Mouse (Mus musculus): ENCODE data around the gene Ston2.

Ston2 gene

GRCm38 (mm10) chr12:91791822-91792221, 3.6 kb upstream of the Ston2 start:
- DNase-seq (ENCODE audit: low read depth, low spot score), result no peak

DNA sequence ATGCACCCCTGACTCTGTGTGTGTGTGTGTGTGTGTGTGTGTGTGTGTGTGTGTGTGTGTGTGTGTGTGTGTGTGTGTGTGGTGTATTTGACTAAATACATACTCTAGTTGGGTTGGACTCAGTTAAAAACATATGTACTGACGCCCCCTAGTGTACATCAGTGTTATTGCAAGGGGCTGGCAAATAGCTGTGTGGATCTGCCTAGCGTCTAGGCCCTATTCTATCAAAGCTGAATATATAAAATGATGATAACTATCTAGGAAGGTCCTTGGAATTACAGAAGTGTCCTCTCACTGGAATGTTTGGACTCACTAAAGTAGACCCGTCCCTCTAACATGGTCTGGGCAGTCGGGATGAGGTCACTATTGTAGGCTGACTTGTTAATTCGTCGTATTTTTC, 1.6 kb upstream of the Ston2 start:
- DNase-seq (ENCODE audit: low read depth, low spot score), result peak; percentile 63

GRCm38 (mm10) chr12:91788446-91788845, 259 bp upstream of the Ston2 start:
- DNase-seq (ENCODE audit: low read depth, low spot score), result peak; percentile 60

GRCm38 (mm10) chr12:91786355-91786754, 1.8 kb downstream of the Ston2 start:
- no peak for DNase-seq (ENCODE audit: low read depth, low spot score)

DNA sequence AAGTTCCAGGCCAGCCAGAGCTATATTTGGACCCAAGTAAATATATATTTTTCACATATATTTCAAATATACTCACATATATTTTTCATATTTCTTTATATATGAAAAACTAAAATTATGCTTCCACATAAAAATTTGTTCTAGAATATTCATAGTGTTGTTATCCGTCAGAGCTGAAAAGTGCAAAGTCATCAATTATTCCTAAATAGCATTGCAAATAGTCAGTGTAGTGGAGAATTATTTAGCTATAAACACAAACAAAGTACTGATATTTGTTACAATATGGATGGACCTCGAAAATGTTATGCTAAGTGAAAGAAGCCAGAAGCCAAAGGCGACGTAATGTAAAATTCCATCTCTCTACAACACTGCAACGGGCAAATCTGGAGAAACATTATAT, 6.8 kb downstream of the Ston2 start:
- no peak for DNase-seq (ENCODE audit: low read depth, low spot score)

DNA sequence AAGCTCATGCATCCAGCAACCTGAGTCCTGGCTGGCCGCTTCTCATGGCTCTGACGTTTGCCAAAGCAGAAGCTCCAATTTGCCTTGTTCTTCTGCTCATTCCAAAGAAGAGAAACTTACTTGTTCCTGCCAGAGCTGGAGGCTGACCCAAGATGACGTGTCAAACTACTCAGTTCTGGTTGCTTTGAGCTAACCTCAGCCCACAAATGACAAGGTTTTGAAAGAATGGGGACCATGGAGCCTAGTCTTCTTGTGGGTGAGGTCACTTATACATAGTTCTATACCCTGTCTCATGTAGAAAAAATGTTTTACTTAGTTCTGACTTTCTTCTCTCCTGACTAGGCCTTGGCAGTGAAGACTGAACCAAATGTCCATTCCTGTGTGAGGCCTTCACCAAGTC, 7.7 kb downstream of the Ston2 start:
- DNase-seq (ENCODE audit: low read depth, low spot score), result no peak

DNA sequence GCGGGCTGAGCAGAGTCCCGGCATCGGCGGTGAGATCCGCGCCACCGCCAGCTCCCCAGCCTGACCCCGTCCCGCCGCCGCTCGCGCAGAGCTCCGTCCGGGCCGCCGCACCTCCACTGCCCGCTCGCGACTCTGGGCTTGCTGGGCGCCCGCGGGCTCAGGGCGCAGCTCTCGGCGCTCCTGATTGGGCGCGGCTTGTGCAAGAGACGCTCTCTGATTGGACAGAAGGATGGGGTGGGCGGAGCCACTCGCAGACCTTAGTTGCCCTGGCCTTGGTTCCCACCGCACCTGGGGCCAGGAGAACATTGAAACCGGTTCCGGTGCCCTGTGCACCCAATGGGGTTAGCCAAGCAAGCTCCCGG, 9.2 kb downstream of the Ston2 start:
- DNase-seq (ENCODE audit: low read depth, low spot score), result peak; percentile 92

GRCm38 (mm10) chr12:91778211-91779003, 9.8 kb downstream of the Ston2 start:
- DNase-seq (ENCODE audit: low read depth, low spot score), result peak; percentile 61

DNA sequence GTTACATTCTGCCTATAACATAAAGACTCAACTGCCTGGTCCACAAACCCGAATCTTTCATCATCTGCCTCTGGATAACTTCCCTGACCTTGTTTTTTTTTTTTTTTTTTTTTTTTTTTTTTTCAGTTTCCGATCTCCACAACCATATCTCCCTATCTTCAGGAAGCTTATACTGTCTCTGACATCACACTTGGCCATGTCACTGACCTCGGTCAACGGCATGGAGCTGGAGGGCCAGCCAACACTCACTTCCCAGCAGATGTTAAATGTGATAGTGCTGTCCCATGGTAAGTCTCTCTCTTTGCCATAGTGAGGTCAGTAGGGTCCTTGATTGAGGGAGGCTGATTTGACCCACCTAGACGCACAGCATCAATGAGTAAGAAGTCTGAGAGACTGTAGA, 11.8 kb downstream of the Ston2 start:
- DNase-seq (ENCODE audit: low read depth, low spot score), result no peak

GRCm38 (mm10) chr12:91774811-91775284, 13.3 kb downstream of the Ston2 start:
- no peak for DNase-seq (ENCODE audit: low read depth, low spot score)

DNA sequence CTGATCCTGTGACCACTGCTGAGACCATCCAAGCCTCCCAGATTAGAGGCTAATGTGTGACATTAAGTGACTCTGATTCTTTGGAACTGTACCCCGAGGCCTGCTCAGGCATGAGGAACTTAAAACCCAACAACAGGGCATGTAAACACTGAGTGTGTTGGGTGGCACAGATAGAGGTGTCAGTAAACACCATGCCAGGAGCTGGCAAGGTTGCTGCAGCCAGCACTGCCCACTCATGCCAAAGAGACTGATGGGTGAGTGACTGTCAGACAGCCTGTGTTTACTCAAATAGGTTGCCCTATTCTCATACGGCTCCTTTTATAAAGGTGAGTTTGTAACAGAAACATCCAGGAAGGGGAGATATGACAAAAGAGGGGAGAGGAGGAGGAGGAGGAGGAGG, 19.3 kb downstream of the Ston2 start:
- DNase-seq (ENCODE audit: low read depth, low spot score), result no peak

GRCm38 (mm10) chr12:91768176-91768575, 20.0 kb downstream of the Ston2 start:
- DNase-seq (ENCODE audit: low read depth, low spot score), result no peak

DNA sequence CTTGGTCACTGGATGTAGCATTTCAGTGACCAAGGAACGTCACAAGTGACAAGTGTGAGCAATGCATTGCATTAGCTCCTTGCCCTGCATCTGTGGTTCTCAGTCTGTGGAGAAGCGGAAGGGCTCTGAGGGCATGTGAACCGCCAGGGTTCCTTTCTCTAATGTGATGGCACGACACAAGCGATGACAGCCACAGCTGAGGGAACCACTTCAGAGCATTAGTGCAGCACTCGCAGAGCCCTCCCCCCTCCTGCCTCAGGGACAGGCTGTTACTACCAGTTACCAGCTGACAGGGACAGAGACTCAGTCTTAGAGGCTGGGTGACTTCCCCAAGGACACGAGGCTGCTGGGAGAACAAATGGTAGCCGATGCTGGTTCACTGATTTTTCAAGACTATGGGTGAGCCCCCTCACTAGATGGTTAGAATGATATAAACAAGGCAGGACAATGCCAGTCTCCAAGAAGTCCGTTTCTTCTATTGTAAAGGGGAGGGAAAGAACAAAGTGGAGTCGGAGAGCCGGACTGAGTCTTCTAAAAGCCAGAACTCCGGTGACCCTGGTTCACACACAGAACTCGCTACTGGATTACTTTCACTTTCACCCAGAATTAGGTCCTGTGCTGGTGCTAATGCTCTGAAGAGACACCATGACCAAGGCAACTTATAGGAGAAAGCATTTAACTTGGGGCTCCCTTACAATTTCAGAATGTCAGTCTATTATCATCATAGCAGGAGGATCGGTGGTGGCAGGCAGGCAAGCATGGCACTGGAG, 21.7 kb downstream of the Ston2 start:
- DNase-seq (ENCODE audit: low read depth, low spot score), result no peak

DNA sequence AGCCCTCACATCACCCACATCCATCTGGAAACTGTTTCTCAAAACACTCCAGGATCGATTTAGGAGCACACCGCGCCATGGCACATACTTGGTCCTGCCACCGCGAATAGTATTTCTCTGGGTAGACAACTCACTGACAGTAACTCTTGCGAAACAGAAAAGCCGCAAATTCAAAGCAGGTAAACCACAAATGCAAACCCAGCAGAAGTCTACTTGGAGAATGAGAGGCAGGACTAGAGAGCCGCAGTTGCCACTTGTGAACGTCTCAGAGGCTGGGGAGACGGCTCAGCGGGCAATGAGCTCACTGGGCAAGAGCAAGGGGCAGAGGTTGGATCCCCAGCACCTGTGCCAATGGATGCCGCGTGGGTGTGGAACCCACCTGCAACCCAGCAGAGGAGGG, 22.7 kb downstream of the Ston2 start:
- no peak for DNase-seq (ENCODE audit: low read depth, low spot score)

GRCm38 (mm10) chr12:91765054-91765453, 23.1 kb downstream of the Ston2 start:
- peak; percentile 65 for DNase-seq (ENCODE audit: low read depth, low spot score)

GRCm38 (mm10) chr12:91764471-91764870, 23.7 kb downstream of the Ston2 start:
- no peak for DNase-seq (ENCODE audit: low read depth, low spot score)

- DNase-seq (ENCODE audit: low read depth, low spot score), result no peak
These were observed 28.4 kb downstream of the Ston2 start for GRCm38 (mm10) chr12:91759836-91760235.

- no peak for DNase-seq (ENCODE audit: low read depth, low spot score)
These were observed 30.2 kb downstream of the Ston2 start for GRCm38 (mm10) chr12:91757854-91758562.

- DNase-seq (ENCODE audit: low read depth, low spot score), result no peak
These were observed 31.5 kb downstream of the Ston2 start for GRCm38 (mm10) chr12:91756562-91757166.

DNA sequence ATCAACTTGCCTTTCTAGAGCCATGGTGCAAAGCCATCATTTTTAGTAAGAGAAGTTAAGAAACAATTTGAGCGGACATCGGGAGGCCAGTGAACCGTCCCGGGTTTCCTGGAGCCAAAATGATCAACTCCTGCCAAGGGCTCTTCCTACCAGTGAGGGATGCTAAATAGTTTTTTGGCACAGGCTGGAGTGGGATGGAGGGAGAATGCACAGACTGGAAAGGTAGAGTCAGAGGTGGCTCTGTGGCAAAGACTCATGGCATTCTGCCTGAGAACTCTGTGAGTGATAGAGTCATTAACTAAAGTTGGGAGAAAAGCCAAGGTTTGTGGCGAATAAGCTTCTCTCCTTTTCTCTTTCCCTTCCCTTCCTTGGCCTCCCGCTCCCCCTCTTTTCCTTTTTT, 33.6 kb downstream of the Ston2 start:
- no peak for DNase-seq (ENCODE audit: low read depth, low spot score)

GRCm38 (mm10) chr12:91752711-91753110, 35.5 kb downstream of the Ston2 start:
- DNase-seq (ENCODE audit: low read depth, low spot score), result no peak
